Mouse (Mus musculus) G1E (cell line): ENCODE measurements at regions not wholly inside any gene's neighbourhood (a gene's known extent, or its start where the extent isn't known, plus 50 kb on each side); places are given as distances from the start of the nearest gene placed in this dataset.

Experiments used
- ATAC-seq: 2 replicates; pipeline ENCODE4 v1.8.0; 2016; ENCODE audit warnings: mild to moderate bottlenecking; ENCODE audit not compliant: insufficient number of reproducible peaks, poor library complexity, low FRiP score, severe bottlenecking; ENCODE audit errors: extremely low read depth
- DNase-seq: peaks from one replicate; pipeline ENCODE4 v3.0.0; 2012; ENCODE audit warnings: low spot score
- H3K27me3 ChIP-seq: 2 replicates; pipeline ENCODE4 v1.6.1; 2012; ENCODE audit warnings: mild to moderate bottlenecking, low read length, inconsistent platforms; ENCODE audit not compliant: insufficient read depth
- H3K36me3 ChIP-seq: replicated peaks from 2 replicates; pipeline ENCODE3; 2012; ENCODE audit warnings: mild to moderate bottlenecking, inconsistent platforms
- H3K4me1 ChIP-seq: 2 replicates; pipeline ENCODE4 v1.6.1; 2012; ENCODE audit warnings: low read depth, low read length, inconsistent platforms, mixed read lengths; ENCODE audit not compliant: insufficient read depth
- H3K4me3 ChIP-seq: 2 replicates; pipeline ENCODE4 v1.5.1; 2012; ENCODE audit warnings: low read depth, mild to moderate bottlenecking, inconsistent platforms, low read length, moderate library complexity, mixed read lengths
- H3K9me3 ChIP-seq: replicated peaks from 2 replicates; pipeline ENCODE4 v1.6.1; 2012; ENCODE audit warnings: inconsistent platforms
- CTCF ChIP-seq: IDR thresholded peaks from 2 replicates; pipeline ENCODE4 v1.5.1; 2012; ENCODE audit warnings: low read depth, low read length, inconsistent platforms, mixed read lengths
- GATA1 ChIP-seq: IDR thresholded peaks from 2 replicates; pipeline ENCODE4 v1.6.1; 2012; ENCODE audit warnings: borderline replicate concordance, low read length, inconsistent platforms, mixed read lengths
- GATA2 ChIP-seq: IDR thresholded peaks from 2 replicates; pipeline ENCODE4 v1.6.1; 2012; ENCODE audit warnings: low read depth, low read length, inconsistent platforms, borderline replicate concordance
- POLR2AphosphoS5 ChIP-seq: IDR thresholded peaks from 2 replicates; pipeline ENCODE4 v1.6.1; 2012; ENCODE audit warnings: low read depth, low read length, inconsistent platforms; ENCODE audit not compliant: insufficient replicate concordance
- TAL1 ChIP-seq: conservative IDR thresholded peaks from 2 replicates; pipeline ENCODE4 v1.6.1; 2012; ENCODE audit warnings: low read depth, low read length, inconsistent platforms, mixed read lengths

DNA sequence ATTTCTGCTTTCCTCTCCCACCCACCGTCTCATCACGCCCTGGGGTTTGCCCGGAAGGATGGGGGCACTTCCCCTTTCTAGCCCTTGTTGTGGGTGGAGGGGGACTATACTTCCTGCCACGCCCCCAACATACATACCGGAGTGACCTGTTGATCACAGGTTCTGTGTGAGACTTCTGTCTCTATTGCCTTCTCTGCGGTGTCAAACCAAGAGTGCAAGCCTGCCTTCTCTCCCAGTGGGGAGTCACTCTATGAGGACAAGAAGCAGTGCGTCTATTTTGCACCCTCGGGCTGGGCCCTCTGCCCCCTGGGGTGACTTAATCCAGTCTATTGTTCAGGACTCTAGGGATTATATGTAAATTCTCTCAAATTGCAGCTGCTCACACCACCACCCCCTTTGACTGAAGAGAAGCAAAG lies 318.8 kb downstream of the Fam49a start:
- DNase-seq (peak; percentile 1), ATAC-seq (no peak)
- H3K4me1 ChIP-seq, result no peaks in the 10 kb centered on the region
- H3K27me3 ChIP-seq, result no peaks in the 10 kb centered on the region
- no peaks in the 10 kb centered on the region for H3K36me3 ChIP-seq
- no peak overlapping the region for H3K4me3 ChIP-seq
- TF ChIP-seq CTCF (no peak), TAL1 (no peak), POLR2AphosphoS5 (no peak), GATA2 (no peak), GATA1 (no peak)
- H3K9me3 ChIP-seq, result peaks cover 11% of the 10 kb centered on the region

DNA sequence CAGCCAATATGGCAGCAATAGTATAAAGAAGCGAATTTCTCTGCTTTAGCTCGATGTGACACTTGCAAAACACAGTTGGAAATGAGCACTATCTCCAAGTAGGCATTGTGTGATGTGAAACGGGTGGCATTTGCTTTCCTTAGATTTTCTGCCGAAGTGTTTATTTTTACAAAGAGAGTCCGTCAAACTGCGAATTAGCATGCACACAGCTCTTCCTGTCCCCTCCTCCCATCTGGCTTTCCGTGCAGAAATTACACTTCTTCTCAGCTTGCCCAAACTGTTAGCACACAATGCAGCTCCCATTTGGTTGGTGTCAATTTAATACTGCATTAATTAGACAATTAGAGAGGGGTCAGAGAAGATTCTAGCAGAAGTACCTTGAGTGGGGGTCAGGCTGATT lies 316.3 kb downstream of the Fam49a start:
- no peaks in the 10 kb centered on the region for H3K36me3 ChIP-seq
- no peak overlapping the region for H3K4me3 ChIP-seq
- TF ChIP-seq GATA1 (no peak), GATA2 (no peak), TAL1 (no peak), CTCF (no peak), POLR2AphosphoS5 (no peak)
- H3K27me3 ChIP-seq, result no peaks in the 10 kb centered on the region
- H3K9me3 ChIP-seq, result peaks cover 11% of the 10 kb centered on the region
- H3K4me1 ChIP-seq, result no peaks in the 10 kb centered on the region
- ATAC-seq (no peak), DNase-seq (no peak)

DNA sequence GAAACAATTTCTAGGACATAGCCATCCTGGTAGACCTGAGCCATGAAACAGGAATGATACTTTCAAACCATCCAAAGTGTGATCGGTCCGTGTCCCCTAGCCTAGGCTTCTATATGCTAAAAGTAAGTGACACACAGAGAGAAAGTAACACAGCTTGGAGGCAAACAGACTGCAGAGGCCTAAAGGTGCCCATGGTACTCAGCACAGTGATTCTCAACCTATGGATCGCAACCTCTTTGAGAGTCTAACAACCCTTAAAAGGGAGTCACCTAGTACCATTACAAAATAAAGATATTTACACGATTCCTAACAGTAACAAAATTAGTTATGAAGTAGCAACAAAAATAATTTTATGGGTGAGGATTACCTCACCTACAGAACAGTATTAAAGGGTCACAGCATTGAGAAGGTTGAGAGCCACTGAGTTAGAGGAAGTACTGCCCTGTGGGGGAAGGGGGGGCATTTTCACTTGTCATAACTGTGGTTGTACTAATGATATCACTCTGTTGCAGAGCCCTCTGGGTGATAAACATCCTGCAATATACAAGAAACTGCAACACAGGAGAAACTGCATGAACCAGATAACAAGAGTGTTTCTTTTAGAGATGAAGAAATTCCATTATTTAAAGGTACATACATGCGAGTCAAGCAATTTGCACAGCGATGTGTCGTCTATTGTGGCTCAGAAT lies 308.8 kb downstream of the Fam49a start:
- peak; percentile 54; the same call in 1 of the 2 replicates for ATAC-seq
- no peaks in the 10 kb centered on the region for H3K27me3 ChIP-seq
- no peak overlapping the region for H3K4me3 ChIP-seq
- peaks cover 4% of the 10 kb centered on the region; the same call in 1 of the 2 replicates for H3K4me1 ChIP-seq
- H3K9me3 ChIP-seq, result no peaks in the 10 kb centered on the region
- no peaks in the 10 kb centered on the region for H3K36me3 ChIP-seq
- TF ChIP-seq TAL1 (peak; percentile 40), GATA2 (no peak)
- no peak for DNase-seq

DNA sequence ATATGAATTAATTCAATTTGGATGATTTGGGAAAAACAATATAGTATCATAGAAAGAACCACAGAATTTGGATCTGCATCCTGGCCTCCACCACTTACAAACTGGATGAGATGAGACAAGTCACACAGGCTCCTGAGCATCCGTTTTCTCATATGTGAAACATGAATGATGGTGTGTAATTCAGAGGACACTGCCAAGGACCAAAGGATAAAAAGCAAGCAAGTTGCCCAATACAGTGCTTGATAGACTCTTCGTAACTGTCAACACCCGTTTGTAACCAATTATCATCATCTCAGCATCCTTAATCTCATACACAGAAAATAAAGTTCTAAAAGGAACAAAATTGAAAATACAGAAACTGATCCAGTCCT lies 305.8 kb downstream of the Fam49a start:
- ATAC-seq, result no peak
- no peaks in the 10 kb centered on the region for H3K9me3 ChIP-seq
- DNase-seq, result no peak
- TF ChIP-seq GATA2 (no peak), TAL1 (no peak), POLR2AphosphoS5 (no peak)
- no peaks in the 10 kb centered on the region for H3K36me3 ChIP-seq
- H3K27me3 ChIP-seq, result no peaks in the 10 kb centered on the region
- H3K4me1 ChIP-seq, result peaks cover 4% of the 10 kb centered on the region; the same call in 1 of the 2 replicates
- no peak overlapping the region for H3K4me3 ChIP-seq

DNA sequence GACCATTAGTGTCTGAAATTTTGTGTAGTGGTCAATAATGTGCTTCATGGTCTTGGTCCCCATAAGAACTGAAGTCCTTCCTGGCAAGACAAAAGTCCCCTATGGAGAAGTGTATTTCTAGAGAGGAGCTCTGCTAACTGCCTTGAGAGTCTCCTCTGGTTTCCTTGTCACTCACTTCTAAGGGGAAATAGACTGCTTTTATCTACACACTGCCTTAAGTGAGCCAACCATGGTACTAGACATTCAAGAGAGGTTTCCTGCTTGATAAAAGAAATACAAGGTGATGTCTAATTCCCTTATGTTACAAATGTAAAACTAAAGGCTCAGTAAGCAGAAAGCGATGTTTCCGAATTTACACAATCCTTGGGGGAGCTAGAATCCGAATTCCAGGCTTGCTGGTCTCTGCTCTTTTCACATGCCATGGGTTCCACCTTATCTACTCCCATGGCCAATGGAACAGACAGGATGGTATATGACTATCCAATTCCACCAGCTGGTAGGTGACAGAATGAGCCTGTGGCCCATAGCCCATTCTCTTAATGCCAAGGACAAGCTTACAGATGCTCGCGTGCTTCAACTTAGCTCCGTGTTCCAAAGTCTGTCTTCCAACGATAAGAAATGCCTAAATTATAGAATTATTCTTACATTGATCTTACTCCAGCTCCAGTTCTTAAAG lies 305.3 kb downstream of the Fam49a start:
- DNase-seq (no peak), ATAC-seq (no peak)
- H3K9me3 ChIP-seq, result no peaks in the 10 kb centered on the region
- peaks cover 4% of the 10 kb centered on the region; the same call in 1 of the 2 replicates for H3K4me1 ChIP-seq
- no peaks in the 10 kb centered on the region for H3K36me3 ChIP-seq
- H3K4me3 ChIP-seq, result no peak overlapping the region
- TF ChIP-seq TAL1, result no peak
- no peak for TF ChIP-seq POLR2AphosphoS5
- no peak for TF ChIP-seq CTCF
- TF ChIP-seq GATA1, result no peak
- no peak for TF ChIP-seq GATA2
- H3K27me3 ChIP-seq, result no peaks in the 10 kb centered on the region

DNA sequence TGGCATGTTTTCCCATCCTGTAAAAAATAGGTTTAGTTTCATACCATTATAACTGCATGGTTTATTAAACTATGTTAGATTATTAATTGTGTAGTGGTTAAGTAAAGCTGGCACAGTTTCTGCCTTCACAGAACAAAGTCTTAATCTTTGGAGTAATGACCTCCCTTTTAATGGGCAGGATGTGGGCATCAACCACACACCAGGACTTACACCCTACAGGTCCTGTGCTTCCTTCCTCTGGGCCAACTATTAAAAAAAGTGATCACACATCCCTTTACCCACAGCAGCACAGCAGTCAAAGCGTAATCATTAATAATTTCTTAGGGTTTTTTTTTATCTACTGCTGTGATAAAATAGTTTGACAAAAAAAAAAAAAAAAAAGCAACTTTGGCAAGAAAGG lies 300.3 kb downstream of the Fam49a start:
- Histone ChIP-seq H3K9me3 (no peaks in the 10 kb centered on the region), H3K4me3 (no peak overlapping the region), H3K4me1 (no peaks in the 10 kb centered on the region), H3K27me3 (no peaks in the 10 kb centered on the region), H3K36me3 (no peaks in the 10 kb centered on the region)
- TF ChIP-seq TAL1 (no peak), GATA2 (no peak), GATA1 (no peak), POLR2AphosphoS5 (no peak), CTCF (no peak)
- ATAC-seq (no peak), DNase-seq (no peak)

DNA sequence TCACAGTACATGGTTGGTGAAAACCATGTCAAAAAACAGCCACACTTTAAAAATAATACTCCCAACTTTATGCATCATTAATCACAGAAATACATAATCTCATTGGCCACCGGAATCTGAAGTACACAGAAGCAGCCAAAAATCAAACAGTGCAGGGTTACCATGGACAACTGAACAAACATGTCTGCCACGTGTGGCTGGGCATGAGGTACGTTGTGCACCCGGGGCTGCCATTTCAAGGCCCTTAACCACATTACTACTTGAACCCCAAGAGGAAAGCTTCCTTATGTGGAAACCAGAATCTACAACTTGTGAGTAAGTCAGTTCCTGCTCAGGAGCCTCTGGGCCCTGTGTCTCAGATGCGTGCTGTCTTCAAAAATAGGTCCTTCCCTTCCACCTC lies 289.9 kb downstream of the Fam49a start:
- no peak for DNase-seq
- H3K36me3 ChIP-seq, result no peaks in the 10 kb centered on the region
- H3K9me3 ChIP-seq, result no peaks in the 10 kb centered on the region
- TF ChIP-seq CTCF (no peak), GATA1 (no peak), GATA2 (no peak), TAL1 (no peak), POLR2AphosphoS5 (no peak)
- H3K4me3 ChIP-seq, result no peak overlapping the region
- no peaks in the 10 kb centered on the region for H3K27me3 ChIP-seq
- H3K4me1 ChIP-seq, result no peaks in the 10 kb centered on the region
- no peak for ATAC-seq
